Mouse (Mus musculus) G1E (cell line): ENCODE data around the gene Olfr479.

Experiments
- CTCF ChIP-seq: IDR thresholded peaks from 2 replicates; pipeline ENCODE4 v1.5.1; 2012; ENCODE audit warnings: low read depth, low read length, inconsistent platforms, mixed read lengths
- GATA1 ChIP-seq: IDR thresholded peaks from 2 replicates; pipeline ENCODE4 v1.6.1; 2012; ENCODE audit warnings: borderline replicate concordance, low read length, inconsistent platforms, mixed read lengths

- TF ChIP-seq CTCF (no peak), GATA1 (no peak)
Observed at GRCm38 (mm10) chr7:108079555-108079954, 29.1 kb downstream of the Olfr479 start, which contains the start of gene Olfr481.
